21 mouse cellular contexts compared by ENCODE assay signal in the genomic region with DNA sequence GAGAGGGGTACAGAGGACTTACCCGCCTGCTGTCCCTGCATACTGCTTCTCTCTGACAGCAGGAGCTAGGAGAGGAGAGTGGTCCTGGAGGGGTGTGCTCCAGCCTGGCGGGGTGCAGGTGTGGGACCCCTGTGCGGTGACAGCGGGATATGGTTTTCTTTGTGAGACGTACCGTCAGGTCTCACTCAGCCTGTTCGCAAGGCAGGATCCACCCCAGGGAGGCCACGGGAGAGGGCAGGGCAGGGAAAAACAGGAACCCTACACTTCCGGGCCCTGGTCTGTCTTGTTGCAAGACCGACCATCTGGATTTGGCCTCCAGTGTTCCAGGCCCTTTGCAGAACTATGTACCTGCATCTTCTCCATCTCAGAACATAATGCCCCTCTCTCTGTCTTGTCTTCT. TPM values are rescaled to one million over a fixed set of nuclear protein-coding genes. Genes with fewer than 3 reads are reported as not detected.
"Had no signal": no experiment of that assay in that cellular context is flagged by ENCODE, and none has a peak within 500 bp of the region (broad histone marks: within the 10 kb centered on the region; RNA-seq: fewer than 3 reads in every experiment).

No protein-coding gene starts in this region.

- H3K4me3 ChIP-seq: intestine, embryonic 15.5 days; kidney, embryonic 15.5 days; left cerebral cortex, adult 2 months; limb, embryonic 15.5 days; midbrain, embryonic 10.5 days; neural tube, embryonic 12.5 days had no signal

- DNase-seq: kidney, adult 2 months; kidney, postnatal 14 days; lung, adult 18-20 months; midbrain, embryonic 14.5 days; spleen, adult 18-20 months; thymus, postnatal 25 days had no signal

- H3K36me3 ChIP-seq: intestine, embryonic 15.5 days; limb, embryonic 15.5 days; midbrain, embryonic 10.5 days; neural tube, embryonic 12.5 days had no signal

- H3K27me3 ChIP-seq: intestine, embryonic 15.5 days; kidney, embryonic 15.5 days; neural tube, embryonic 12.5 days had no signal

- H3K9me3 ChIP-seq: intestine, embryonic 15.5 days; kidney, embryonic 15.5 days; limb, embryonic 15.5 days; midbrain, embryonic 10.5 days; neural tube, embryonic 12.5 days had no signal

- H3K9ac ChIP-seq: intestine, embryonic 15.5 days; kidney, embryonic 15.5 days; limb, embryonic 15.5 days; neural tube, embryonic 12.5 days had no signal

- ATAC-seq: intestine, embryonic 15.5 days had no signal

- H3K4me2 ChIP-seq: intestine, embryonic 15.5 days; kidney, embryonic 15.5 days; limb, embryonic 15.5 days; neural tube, embryonic 12.5 days had no signal

- H3K27ac ChIP-seq: intestine, embryonic 15.5 days; kidney, embryonic 15.5 days; left cerebral cortex, adult 2 months; limb, embryonic 15.5 days; midbrain, embryonic 10.5 days; neural tube, embryonic 12.5 days had no signal

RNA-seq across cellular contexts. Expression of a gene that starts 13.5 kb away (rescaled TPM):
- total RNA-seq: monocyte, adult 5-6 weeks had no signal

RNA-seq across cellular contexts. Expression of a gene that starts 23.2 kb away (rescaled TPM):
- total RNA-seq: layer of hippocampus, adult 8-10 months; layer of hippocampus, postnatal 14 days; left cerebral cortex, adult 2 months; left cerebral cortex, postnatal 14 days; monocyte, adult 5-6 weeks had no signal
- polyA plus RNA-seq: intestine, embryonic 15.5 days; kidney, adult 2 months; kidney, embryonic 15.5 days; large intestine, adult 2 months; limb, embryonic 11.5 days; limb, embryonic 15.5 days; lung, embryonic 16.5 days; midbrain, embryonic 10.5 days; midbrain, embryonic 14.5 days; neural tube, embryonic 12.5 days; stomach, embryonic 14.5 days had no signal

RNA-seq across cellular contexts. Expression of a gene that starts 35.7 kb away (rescaled TPM):
- total RNA-seq: left cerebral cortex, postnatal 14 days; monocyte, adult 5-6 weeks; neutrophil, adult 5-6 weeks had no signal
- polyA plus RNA-seq: kidney, adult 2 months; large intestine, adult 2 months; lung, embryonic 16.5 days; stomach, embryonic 14.5 days had no signal

RNA-seq across cellular contexts. Expression of a gene that starts 49.1 kb away (rescaled TPM):
- total RNA-seq: layer of hippocampus, adult 8-10 months; left cerebral cortex, adult 2 months; left cerebral cortex, postnatal 14 days; monocyte, adult 5-6 weeks; neutrophil, adult 5-6 weeks had no signal
- polyA plus RNA-seq: intestine, embryonic 15.5 days; kidney, adult 2 months; kidney, embryonic 15.5 days; large intestine, adult 2 months; limb, embryonic 11.5 days; limb, embryonic 15.5 days; lung, embryonic 16.5 days; midbrain, embryonic 10.5 days; midbrain, embryonic 14.5 days; neural tube, embryonic 12.5 days; stomach, embryonic 14.5 days had no signal
